Mouse (Mus musculus) layer of hippocampus, adult 9-11 months (tissue): Measurements from ENCODE around the gene Slc7a15.

ENCODE experiments used
- DNase-seq: peaks from one replicate; pipeline ENCODE4 v3.0.0; 2022

The Slc7a15 gene

GRCm38 (mm10) chr12:8556189-8556588 lies 42.7 kb downstream of the Slc7a15 start:
- no peak for DNase-seq

- no peak for DNase-seq
Observed at GRCm38 (mm10) chr12:8555419-8555818, 43.4 kb downstream of the Slc7a15 start.

GRCm38 (mm10) chr12:8547357-8547756 lies 51.5 kb downstream of the Slc7a15 start:
- peak; percentile 69 for DNase-seq

- DNase-seq, result no peak
Observed at GRCm38 (mm10) chr12:8546801-8547200, 52.1 kb downstream of the Slc7a15 start.

- no peak for DNase-seq
Observed at GRCm38 (mm10) chr12:8545066-8545610, 53.7 kb downstream of the Slc7a15 start.

- no peak for DNase-seq
Observed at GRCm38 (mm10) chr12:8542371-8542770, 56.5 kb downstream of the Slc7a15 start.

DNA sequence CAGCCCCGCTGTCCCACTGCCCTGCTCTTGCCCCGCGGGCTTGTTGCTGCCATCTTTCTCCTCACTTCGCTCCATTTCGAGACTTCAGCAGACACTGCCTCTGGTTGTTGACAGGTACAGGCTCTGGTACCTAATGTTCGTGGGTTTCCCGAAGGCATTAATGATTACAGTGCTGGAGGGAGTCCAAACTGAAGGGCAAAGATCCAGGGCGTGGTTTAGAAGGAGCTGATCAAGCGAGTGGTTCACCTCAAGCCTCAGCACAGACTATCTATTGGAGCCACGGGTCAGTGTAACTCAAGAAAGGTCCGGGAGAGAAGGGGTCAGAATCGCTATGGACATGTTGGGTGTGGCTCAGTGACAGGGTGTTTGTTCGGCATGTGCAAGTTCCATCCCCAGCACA lies 59.4 kb downstream of the Slc7a15 start:
- DNase-seq, result no peak

DNA sequence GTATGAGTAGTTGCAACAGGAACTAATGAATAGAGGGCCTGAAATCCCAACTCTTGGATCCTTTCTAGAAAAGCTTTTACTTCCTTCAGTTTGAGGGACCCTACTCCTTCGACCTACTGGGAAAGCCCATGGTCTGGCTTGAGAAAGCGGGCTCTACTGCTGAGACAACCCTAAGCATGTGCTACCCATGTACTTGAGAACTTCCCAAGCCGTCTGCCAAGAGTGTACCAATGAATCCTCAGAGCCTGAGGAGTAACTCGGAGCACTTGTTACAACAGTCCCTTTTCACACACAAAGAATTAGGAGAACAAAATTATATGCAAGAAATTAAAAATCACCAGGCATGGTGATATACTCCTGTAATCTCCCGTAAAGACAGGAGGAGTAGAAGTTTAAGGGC lies 61.6 kb downstream of the Slc7a15 start:
- no peak for DNase-seq

DNA sequence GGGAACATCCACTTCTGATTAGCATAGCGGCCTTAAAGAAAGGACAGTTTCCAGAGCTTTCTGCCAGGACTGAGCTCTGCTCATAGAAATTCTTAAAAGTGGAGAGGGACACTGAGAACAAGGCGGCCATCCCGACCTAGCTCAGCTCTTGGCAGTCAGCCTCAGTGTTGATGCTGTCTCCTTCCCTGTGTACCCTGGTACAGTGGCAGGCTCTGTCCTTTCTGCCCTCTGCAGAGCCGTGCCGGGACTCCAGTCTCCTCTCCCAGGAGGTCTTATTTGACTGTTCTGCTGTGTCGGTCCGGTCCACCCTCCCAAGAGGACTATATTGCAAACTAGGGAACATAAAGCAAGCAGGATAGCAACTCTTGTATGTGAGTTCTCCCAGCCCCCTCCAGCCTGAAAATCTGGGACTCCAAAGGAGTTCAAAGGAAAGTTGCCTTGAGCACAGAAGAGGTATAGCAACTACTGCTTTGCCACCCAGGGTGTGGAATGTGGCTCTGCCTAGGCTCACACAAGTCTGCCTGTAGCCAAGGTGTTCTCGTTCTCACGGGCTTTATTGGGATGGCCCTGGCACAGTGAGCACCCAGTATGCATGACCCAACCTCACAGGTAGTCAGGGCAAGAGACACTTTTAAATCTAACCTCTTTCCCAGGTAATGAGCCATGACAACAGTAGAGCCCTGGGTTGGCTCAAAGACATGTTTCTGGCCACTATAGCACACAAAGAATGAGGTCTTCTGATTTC lies 62.5 kb downstream of the Slc7a15 start:
- DNase-seq, result no peak

GRCm38 (mm10) chr12:8535596-8535995 lies 63.3 kb downstream of the Slc7a15 start:
- no peak for DNase-seq

GRCm38 (mm10) chr12:8534915-8535314 lies 64.0 kb downstream of the Slc7a15 start:
- DNase-seq, result no peak

DNA sequence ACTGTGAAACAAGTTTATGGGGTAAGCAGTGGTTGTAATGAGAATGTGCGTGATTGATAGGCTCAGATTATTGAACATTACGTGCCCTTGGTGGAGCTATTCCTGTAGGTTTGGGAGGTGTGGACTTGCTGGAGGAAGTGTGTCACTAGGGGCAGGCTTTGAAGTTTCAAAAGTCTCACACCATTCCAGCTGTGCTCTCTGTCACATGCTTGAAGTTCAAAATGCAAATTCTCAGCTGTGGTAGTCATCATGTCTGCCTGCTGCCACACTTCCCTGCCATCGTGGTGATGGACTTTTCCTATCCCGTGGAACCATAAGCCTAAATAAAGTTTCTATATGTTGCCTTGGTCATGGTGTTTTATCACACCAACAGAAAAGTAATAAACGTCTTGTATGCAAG lies 71.1 kb downstream of the Slc7a15 start:
- DNase-seq, result no peak

DNA sequence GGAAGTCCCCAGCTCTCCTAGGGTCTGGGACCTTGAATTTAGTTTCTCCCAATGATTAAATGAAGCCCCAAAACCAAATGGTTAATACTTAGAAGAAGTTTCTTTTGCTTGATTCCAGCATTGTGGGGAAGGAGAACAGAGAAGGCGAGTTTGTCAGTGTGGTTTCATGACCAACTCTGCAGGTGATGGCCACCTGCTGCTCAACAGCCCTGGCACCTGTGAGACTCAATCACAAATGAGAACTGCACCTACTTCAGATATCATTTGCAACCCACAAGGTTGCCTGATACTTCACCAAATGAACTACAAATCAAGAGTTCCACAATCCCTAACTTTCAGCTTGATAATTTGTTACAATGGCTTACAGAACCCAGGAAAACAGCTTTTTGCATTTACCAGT lies 71.7 kb downstream of the Slc7a15 start:
- no peak for DNase-seq

DNA sequence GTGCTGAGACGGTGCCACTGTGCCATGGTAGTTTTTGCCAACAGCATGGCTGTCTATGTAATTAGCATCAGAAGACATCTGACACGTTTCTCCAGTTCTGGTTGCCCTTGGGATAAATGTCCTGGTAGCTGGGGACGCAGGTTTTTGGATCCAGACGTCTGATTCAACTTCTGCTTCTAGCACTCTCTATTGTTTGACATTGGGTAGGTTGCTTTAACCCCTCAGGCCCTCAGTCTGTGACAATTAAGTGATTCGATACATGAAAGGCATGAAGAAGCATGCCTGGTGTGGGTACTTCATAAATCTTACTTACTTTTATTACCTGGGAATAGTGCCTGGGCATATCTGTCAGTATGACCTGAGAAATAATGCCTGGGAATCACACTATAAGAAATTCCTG lies 74.8 kb downstream of the Slc7a15 start:
- DNase-seq, result no peak

DNA sequence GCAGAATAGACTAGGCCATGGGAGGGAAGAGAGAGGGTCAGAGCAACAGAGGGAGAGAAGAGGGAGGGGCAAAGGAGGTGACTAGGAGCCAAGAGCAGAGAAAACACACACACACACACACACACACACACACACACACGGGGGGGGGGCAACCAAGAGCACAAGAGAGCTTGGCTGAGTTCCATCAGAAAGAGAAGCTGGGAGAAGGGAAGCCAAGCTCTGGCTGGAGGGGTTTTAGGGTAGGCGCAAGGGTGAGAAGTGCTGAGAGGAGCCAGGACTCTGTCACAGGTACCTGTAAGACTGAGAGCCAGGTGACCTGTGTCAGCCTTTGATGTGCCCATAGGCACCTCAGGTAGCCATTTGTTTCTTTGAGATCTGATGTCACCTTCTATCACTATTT lies 76.2 kb downstream of the Slc7a15 start:
- no peak for DNase-seq

DNA sequence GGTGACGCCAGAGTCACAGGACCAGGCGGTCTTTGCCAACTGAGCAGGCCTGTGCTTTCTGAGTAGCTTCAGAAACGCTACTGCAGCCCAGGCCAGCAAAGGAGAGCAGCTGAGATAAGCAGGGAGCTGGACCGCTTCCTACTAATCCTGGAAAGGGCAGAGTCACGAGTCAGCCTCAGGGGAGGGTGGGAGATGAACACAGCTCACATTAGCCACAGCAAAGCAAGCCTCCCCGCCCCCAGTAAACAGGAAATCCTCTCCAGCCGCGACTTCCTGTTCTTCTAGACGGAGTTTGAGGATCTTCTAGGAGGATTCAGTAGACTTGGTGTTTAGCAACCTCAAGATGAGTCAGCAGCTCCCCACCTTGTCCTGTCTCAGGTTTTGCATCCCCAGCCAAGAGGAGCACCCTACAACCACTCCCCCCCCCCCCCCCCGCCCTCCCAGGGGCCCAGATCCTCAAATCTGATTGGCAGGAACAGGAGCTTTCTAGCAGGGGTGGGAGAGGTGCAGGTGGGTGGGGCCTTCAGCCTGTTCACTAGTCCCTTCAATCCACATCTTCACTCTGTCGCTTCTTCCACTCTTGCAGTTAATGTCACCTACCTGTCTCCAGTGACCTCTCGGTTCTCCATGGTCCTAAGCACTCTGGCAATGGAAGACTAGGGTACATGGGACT lies 77.4 kb downstream of the Slc7a15 start:
- peak; percentile 92 for DNase-seq

GRCm38 (mm10) chr12:8519431-8520160 lies 79.3 kb downstream of the Slc7a15 start:
- peak; percentile 78 for DNase-seq

- DNase-seq, result peak; percentile 62
Observed at GRCm38 (mm10) chr12:8511037-8511882, 87.6 kb downstream of the Slc7a15 start.

DNA sequence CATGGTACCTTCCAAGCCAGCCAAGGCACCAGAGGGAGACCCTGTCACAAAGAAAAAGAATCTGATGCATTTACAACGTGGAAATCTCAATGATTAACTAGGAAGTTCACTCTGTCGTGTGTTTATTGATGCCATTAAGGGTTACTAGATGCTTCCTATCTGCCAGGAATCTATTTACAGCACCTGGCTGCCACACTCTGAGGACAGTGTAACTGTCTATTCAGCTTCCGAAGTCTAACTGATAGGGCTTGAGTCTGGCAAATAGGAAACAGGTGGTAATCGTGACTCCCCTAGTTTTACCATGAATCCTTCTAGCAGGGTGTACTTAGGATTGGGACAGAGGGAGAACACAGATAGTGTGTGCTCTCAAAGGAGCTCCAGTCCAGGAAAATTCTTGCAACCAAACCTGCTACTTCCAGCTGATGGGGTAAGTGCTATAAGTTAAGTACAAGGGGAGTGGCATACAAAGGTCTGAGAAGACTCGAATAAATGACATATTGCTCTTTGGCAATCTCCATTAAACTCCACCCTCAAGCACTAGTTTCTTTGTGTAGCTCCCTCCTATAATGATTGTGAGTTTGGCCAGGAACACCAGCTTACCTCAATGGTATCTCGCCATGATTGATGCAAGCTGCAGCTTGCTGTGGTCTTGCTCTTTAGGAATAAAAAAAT lies 88.4 kb downstream of the Slc7a15 start:
- no peak for DNase-seq

GRCm38 (mm10) chr12:8509693-8510092 lies 89.2 kb downstream of the Slc7a15 start:
- DNase-seq, result peak; percentile 64

GRCm38 (mm10) chr12:8506954-8507707 lies 91.7 kb downstream of the Slc7a15 start:
- DNase-seq, result no peak
